Mouse (Mus musculus) gastrocnemius, adult 8-10 months (tissue): ENCODE data around the gene Omg. TPM values are rescaled to one million over a fixed set of nuclear protein-coding genes. Genes with fewer than 3 reads are reported as not detected.

Source experiments
- DNase-seq, 2 experiments: peaks; one replicate each; pipeline ENCODE4 v3.0.0; 2022; ENCODE audit warnings: low spot score in 2 of 2
- total RNA-seq, 4 experiments: library from RNA; stranded (reverse); gene quantifications; 2 replicates each; pipeline ENCODE4 v1.2.4; 2022

Gene Omg
- total RNA-seq, 4 experiments from 2014 or later = not detected

GRCm38 (mm10) chr11:79515798-79516197 is 11.9 kb upstream of the Omg start:
- no peak for DNase-seq

- no peak for DNase-seq
These were observed 11.4 kb upstream of the Omg start for GRCm38 (mm10) chr11:79515331-79515730.

- DNase-seq = no peak
These were observed 8.1 kb upstream of the Omg start for GRCm38 (mm10) chr11:79511970-79512369.

GRCm38 (mm10) chr11:79504506-79504905 is 622 bp upstream of the Omg start:
- DNase-seq = no peak

- DNase-seq = no peak
These were observed 967 bp downstream of the Omg start for GRCm38 (mm10) chr11:79502917-79503316.

GRCm38 (mm10) chr11:79494976-79495800 is 8.7 kb downstream of the Omg start:
- no peak for DNase-seq

GRCm38 (mm10) chr11:79484721-79485120 is 19.2 kb downstream of the Omg start:
- DNase-seq = no peak

- no peak for DNase-seq
These were observed 19.9 kb downstream of the Omg start for GRCm38 (mm10) chr11:79483876-79484528.

GRCm38 (mm10) chr11:79483392-79483791 is 20.5 kb downstream of the Omg start:
- DNase-seq = no peak

GRCm38 (mm10) chr11:79468097-79468496 is 35.8 kb downstream of the Omg start:
- DNase-seq = no peak

GRCm38 (mm10) chr11:79460756-79461450 is 43.0 kb downstream of the Omg start:
- no peak for DNase-seq

- DNase-seq = no peak
These were observed 44.0 kb downstream of the Omg start for GRCm38 (mm10) chr11:79459846-79460245.

- no peak for DNase-seq
These were observed 46.0 kb downstream of the Omg start for GRCm38 (mm10) chr11:79457928-79458327.

GRCm38 (mm10) chr11:79452966-79453365 is 50.9 kb downstream of the Omg start:
- DNase-seq = no peak

Other genes with a start within 250 kb of the Omg start
- gene Wsb1, start 249.4 kb downstream of the Omg start, total RNA-seq = 1 to 10 TPM; 1.9 to 6.9 (median 6.0) TPM
- under 1 TPM in 1 of 4 experiments, not detected in 3; 0.46 TPM for gene Gm9964, start 207.2 kb downstream of the Omg start, total RNA-seq
- gene Nf1, start 164.4 kb downstream of the Omg start, total RNA-seq = 10 to 100 TPM; 13.8 to 17.5 (median 16.6) TPM
- gene Evi2b, start 19.7 kb upstream of the Omg start, total RNA-seq = under 1 TPM in 3 of 4 experiments, not detected in 1; 0.27 to 0.45 (median 0.39) TPM
- gene Evi2, start 26.5 kb upstream of the Omg start, total RNA-seq = under 1 TPM in 1 of 4 experiments, not detected in 3; 0.19 TPM
- 1 to 10 TPM; 1.8 to 6.6 (median 5.6) TPM for gene Evi2a, start 26.5 kb upstream of the Omg start, total RNA-seq
- under 1 TPM; 0.10 to 0.81 (median 0.28) TPM for gene Rab11fip4, start 87.1 kb upstream of the Omg start, total RNA-seq